Mouse (Mus musculus) spleen, postnatal 10 days (tissue): Measurements from ENCODE around the gene Prpf40b.
"Not testable (repeated sequence)": the region's sequence is repeated elsewhere in the genome, so short reads cannot be mapped to it uniquely, and the experiment has no call there.

ENCODE experiments used
- DNase-seq, 2 experiments: peaks; one replicate each; pipeline ENCODE4 v3.0.0; 2021 to 2022; ENCODE audit warnings: low spot score in 2 of 2

The Prpf40b gene

GRCm38 (mm10) chr15:99294813-99295374 is at the start of gene Prpf40b:
Gene Prpf40b (plus strand): TSS chr15:99295087.
- peak; percentile 67 to 85 for DNase-seq

- DNase-seq, result not testable (repeated sequence)
These were observed 48.2 kb upstream of the Prpf40b start for GRCm38 (mm10) chr15:99246736-99247135.

GRCm38 (mm10) chr15:99248972-99249371 is 45.9 kb upstream of the Prpf40b start:
- no peak for DNase-seq

DNA sequence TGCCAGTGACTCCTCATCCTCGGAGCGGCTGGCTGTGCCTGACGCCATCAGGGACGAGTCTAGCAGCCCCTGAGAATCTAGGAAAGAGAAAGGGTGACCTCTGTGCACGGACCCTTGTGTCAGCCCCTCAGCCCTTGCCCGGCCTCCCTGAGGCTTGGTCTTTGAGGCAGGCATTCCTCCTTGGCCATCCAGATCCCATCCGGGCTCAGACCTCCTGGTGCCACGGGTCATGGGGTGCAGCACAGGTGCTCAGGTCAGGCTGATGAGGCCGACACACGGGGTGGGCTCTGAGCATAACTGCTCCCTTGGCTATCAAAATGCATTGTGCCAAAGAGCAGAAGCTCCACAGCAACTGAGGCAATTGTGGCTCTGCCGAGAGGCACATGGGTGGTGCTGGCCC is 44.9 kb upstream of the Prpf40b start:
- DNase-seq, result no peak

DNA sequence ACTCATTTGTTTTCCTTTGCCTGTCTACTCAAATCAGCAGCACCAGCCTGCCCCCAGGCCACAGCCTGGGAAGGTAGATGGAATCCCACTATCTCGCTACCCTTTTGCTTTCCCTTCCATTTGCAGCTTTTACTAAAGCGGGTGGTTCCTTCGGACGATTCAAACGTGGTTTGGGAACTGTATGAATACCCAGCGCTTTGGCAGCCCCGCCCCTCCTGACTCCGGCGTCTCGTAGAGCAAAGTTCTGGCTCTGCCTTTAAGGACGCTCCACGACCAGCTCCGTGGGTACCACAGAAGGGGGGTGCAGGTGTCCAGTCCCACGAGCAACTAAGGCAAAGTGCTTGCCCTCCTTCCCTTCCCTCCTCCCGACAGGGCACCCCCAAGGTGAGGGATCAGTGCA is 43.8 kb upstream of the Prpf40b start:
- peak in 1 of 2 experiments; percentile 47 for DNase-seq

GRCm38 (mm10) chr15:99251626-99252380 is 43.1 kb upstream of the Prpf40b start, which contains the start of gene Mcrs1:
Gene Mcrs1 (minus strand): TSS chr15:99251961.
- DNase-seq, result peak; percentile 95 to 97

- DNase-seq, result no peak
These were observed 42.3 kb upstream of the Prpf40b start for GRCm38 (mm10) chr15:99252381-99253174.

DNA sequence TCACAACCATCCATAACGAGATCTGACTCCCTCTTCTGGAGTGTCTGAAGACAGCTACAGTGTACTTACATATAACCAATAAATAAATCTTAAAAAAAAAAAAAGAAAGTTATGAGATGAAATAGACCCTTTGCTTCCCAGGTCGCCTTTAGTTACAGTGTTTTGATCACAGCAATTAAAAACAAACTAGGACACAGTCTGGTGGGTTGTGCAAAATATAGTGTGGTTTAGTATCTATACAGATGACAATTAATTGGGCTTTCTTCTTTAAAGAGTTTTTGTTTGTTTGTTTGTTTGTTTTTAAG is 41.8 kb upstream of the Prpf40b start:
- DNase-seq, result not testable (repeated sequence)

- DNase-seq, result no peak
These were observed 41.1 kb upstream of the Prpf40b start for GRCm38 (mm10) chr15:99253772-99254171.

- DNase-seq, result no peak
These were observed 40.3 kb upstream of the Prpf40b start for GRCm38 (mm10) chr15:99254477-99255005.

DNA sequence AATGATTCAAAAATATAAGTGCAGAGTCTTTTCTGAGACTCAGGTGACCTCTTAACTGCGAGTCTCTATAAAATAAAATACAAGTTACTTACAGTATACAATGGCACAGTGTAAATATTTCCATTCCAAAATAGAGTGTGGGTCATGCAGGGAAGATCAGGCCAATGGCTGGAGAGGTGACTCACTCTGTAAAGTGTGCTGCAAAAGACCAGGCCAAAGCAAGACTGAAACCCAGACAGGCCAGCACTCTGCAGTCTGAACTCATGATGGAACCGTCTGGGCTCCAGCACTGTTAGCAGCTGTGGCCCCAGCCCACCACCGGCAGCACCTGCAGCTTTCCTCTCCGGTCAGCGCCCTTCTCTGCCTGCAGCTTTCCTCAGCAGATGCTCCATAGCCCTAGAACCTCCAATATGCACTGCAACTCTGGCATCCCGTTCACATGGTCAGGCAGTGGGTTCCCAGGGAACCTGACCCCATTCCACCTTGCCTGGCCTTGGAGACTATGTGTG is 39.6 kb upstream of the Prpf40b start:
- no peak for DNase-seq

- no peak for DNase-seq
These were observed 35.6 kb upstream of the Prpf40b start for GRCm38 (mm10) chr15:99259167-99259729.

DNA sequence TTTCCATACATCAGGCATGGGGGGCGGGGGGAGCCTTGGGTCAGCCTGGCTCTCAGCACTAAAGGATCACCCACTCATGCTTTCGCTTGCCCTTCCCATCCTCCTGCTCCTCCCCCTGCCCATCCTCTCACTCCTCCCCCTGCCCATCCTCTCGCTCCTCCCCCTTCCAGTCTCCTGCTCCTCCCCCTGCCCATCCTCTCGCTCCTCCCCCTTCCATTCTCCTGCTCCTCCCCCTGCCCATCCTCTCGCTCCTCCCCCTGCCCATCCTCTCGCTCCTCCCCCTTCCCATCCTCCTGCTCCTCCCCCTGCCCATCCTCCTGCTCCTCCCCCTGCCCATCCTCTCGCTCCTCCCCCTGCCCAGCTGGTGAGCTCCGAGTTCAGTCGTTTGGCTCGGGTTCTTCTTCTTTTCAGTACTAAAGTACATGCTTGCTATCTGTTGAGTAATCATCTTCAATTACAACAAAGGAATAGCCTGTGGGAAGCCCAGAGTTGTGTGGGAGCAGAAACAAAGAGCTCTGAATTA is 35.1 kb upstream of the Prpf40b start:
- peak in 1 of 2 experiments; percentile 69 for DNase-seq

DNA sequence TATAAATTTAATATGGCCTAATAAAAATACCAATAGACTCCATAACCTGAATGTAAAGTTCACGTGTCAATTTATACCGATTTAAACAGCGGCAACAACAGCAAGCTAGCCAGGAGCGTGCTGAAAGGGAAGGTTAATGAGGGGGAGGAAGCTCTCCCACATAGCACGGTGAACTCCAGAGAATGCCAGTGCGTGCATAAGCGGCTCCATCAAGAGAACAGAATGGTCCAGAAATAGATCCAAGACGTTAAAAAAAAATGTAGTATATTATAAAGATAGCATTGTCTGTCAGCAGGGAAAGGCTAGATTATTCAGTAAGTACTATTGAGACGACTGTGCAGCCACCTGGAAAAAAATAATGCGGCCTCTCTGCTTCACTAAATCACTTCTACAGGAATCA is 32.2 kb upstream of the Prpf40b start:
- no peak for DNase-seq

- DNase-seq, result no peak
These were observed 30.5 kb upstream of the Prpf40b start for GRCm38 (mm10) chr15:99264363-99264762.

- peak; percentile 44 to 68 for DNase-seq
These were observed 29.2 kb upstream of the Prpf40b start for GRCm38 (mm10) chr15:99265679-99266078.

- no peak for DNase-seq
These were observed 18.8 kb upstream of the Prpf40b start for GRCm38 (mm10) chr15:99276095-99276494.

GRCm38 (mm10) chr15:99278271-99278670 is 16.6 kb upstream of the Prpf40b start:
- no peak for DNase-seq

DNA sequence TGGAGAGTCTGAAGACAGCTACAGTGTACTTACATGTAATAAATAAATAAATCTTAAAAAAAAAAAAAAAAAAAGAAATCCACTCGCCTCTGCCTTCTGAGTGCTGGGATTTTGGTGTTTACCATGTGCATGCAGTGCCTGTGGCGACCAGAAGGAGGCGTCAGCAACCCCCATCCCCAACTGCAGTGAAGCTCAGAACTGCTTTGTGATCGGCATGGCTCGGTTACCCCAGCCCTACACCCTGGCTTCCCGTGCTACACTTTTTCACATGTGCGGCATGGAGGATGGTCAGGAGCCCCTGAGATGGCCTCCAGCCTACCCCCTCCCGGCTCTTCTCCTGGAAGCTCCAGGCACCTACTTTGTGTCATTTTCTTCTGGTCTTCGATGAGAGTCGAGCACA is 11.4 kb upstream of the Prpf40b start:
- DNase-seq, result peak in 1 of 2 experiments; percentile 48

DNA sequence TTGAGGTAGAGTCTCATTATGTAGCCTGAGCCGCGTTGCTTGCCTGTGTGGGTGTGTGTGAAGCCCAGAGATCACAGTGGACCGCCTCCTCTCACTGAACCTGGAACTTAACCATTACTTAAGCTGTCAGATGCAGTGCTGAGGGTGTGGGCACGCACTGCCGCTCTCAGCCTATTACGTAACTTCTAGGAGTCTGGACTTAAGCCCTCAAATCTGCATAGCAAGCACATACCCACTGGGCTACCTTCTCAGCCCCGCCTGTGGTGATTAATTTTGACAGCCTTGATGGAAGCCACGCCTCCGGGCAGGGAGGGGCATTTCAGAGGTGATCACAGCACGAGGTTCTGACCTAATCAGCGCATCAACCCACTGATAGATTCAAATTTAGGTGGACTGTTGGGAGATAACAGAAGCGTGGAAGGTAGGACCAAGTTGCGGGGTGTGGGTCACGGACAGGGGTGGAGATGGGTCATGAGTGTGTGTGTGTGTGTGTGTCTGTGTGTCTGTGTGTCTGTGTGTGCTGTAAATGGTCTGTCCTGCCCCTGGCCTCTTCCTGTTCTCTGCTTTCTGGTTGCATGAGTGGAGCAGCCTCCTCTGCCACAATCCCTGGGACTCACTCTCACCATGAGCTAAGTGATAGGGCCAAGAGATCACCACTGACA is 10.2 kb upstream of the Prpf40b start:
- DNase-seq, result no peak

DNA sequence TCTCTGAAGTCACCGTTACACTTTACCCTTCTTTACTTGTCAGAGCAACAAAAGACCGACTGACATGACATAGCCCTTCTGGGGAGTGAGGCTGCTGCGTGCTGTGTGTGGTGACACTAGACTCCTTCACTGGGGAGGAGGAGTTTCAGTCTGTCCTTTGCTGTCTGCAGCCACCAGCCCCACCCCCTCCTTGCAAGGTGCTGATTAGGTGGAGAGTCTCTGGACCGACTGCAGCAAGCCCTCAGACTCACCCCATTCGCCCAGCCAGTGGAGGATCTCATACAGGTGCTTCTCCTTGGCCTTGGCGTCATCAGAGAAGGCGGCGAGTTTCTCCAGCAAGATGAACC is 9.7 kb upstream of the Prpf40b start:
- DNase-seq, result no peak
